Mouse (Mus musculus): ENCODE data around the gene Ppip5k2.

Gene Ppip5k2

DNA sequence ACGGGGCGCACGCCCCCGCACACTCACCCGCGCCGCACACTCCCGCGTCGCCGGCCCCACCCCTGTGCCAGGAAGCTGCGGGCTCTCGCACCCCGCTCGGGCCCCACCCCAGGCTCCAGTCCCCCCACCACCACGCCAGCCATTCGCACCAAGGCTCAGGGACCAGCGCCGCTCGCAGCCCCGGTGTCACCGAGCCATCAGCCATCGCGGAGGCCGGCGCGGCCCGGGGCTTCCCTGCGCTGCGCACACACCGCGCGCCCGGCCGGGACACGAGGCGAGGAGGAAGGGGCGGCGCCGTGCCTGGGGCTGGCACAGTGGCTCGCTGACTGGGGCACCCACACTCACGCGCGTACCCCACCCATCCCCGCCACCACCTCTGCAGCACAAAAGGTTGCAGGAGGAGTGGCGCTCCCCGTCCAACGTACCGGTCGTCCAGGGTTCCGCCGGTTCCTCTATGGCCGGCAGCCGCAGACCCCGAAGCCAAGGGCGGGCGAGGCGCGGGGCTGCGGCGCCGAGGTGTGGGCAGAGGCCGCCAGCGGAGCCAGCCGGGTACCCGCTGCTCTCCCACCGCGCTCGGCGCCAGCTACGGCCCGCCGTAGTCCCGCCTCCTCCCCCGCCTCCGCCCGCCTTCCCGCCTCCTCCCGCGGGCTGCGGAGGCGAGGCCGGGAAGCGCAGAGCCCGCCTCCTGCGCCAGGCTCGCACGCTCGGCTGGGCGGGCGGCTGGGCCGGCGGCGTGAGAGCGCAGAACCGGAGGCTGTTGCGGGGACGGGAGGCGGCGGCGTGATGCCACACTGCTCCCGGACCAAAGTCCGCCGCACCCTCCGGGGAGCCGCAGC, 108.6 kb downstream of the Ppip5k2 start, which contains the start of gene D1Ertd622e:
Gene D1Ertd622e (minus strand): TSS at position 669 of the 836 bp plus-strand sequence.
- DNase-seq (ENCODE audit: low read depth, low spot score): peak; percentile 63

DNA sequence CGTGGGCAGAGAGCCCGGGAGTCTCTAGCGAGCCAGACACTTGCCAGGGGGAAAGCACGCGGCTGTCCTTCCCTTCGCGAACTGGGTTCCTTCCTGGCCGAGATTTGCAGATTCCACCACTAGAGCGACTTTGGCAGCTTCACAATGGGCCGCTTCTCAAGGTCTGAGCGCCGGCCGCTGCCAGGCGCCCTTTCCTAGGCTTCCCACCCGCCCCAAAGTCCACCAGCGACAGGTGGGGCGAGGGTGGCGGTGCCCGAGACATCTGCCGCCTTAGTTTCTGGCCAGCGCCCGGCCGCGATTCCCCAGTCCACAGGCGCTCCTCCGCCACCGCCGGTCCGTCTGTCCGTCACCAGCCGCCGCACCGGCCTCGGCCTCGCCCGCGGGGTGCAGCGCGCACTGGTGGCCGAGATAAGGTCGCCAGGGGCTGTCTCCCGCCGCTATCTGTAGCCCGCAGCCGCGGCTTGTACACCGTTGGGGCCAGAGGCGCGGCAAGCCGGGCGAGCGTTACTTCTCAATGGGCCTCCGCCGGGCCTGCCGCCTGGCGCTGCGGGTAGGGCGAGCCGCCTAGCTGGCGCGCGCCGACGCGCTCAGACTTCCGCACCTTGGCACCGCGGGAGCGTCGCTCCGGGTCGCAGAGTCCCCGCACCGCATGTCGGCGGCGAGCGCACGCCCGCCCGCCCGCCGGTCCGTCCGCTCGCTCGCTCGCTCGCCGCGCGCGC, 109.4 kb downstream of the Ppip5k2 start:
- DNase-seq (ENCODE audit: low read depth, low spot score): peak; percentile 83

DNA sequence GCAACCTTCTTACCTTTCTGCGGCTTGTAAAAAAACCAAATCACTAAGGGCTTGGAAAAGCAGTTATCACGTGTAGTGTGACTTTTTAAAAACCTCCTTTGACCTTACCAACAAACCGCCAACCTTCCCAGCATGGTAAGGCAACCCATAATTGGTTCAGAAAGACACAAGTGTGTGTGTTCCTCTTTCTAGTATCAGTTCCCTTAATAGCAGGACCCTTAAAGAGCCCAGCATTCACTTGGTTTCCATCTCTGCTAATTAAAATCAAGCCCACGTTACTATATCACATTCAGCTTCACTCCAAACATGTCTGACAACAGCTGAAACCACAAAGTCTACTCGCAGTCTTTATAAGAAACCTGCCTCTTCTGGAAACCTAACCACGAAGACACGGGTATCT, 110.8 kb downstream of the Ppip5k2 start:
- DNase-seq (ENCODE audit: low read depth, low spot score): no peak

DNA sequence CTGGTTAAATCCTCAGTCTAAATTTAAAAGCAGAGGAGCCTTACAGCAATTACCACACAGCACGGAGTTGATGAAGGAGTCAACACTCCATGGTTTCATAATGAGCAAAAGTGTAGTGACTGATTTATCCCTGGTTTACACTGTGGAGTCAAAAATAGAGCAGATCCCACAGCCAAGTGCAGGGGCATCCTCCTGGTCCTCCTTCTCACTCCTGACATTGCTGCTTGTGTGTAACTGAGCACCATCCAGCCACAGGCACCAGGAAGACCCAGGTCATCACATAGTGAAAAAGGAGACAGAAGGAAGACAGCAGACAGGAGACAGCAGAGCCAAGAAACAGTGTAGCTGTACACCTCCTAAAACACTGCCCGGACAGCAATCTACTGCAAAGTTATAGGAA, 112.4 kb downstream of the Ppip5k2 start:
- peak; percentile 84 for DNase-seq (ENCODE audit: low read depth, low spot score)

DNA sequence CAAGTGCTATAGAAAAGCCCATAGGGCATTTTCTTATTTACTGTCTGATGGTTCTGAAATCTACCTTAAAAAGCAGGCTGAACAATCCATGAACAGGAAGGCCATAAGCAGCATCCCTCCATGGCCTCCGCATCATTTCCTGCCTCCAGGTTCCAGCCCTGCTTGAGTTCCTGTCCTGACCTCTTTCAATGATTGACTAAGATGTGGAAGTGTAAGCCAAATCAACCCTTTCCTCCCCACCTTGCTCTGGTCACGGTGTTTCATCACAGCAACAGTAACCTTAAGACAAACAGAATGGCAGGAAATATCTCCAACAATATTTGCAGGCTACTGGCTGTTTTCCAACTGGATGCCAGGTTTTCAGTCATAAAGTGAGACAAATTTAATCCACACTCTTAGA, 113.0 kb downstream of the Ppip5k2 start:
- DNase-seq (ENCODE audit: low read depth, low spot score): no peak
